Mouse (Mus musculus) lung, postnatal 0 days (tissue): ENCODE results near the gene Pink1.

Experiments
- CTCF ChIP-seq: IDR thresholded peaks from 2 replicates; pipeline ENCODE4 v1.5.1; 2016; ENCODE audit warnings: antibody characterized with exemption, mild to moderate bottlenecking
- EP300 ChIP-seq: IDR thresholded peaks from 2 replicates; pipeline ENCODE4 v1.6.1; 2016; ENCODE audit warnings: antibody characterized with exemption, mild to moderate bottlenecking, control low read depth

DNA sequence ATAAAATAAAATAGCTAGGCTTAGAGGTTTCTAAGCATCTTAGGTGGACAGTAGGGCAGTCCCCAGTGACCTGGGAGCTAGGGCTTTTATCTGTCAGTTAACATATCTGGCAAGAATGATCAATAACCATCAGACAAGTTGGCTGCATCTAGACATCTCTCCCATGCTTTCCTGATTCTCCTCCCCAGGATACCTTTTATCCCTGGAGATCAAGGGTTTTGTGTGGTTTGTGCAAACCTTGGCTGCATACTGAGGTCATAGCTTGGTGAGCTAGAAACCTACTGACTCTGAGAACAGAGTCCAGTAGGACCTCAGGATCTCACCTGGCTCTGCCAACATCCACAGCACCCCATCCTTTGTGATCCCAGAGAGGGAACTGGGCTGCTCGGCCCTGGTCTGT lies 21.2 kb upstream of the Pink1 start:
- TF ChIP-seq EP300 (no peak), CTCF (no peak)
